ENCODE assay signal across 8 mouse cellular contexts in the genomic region with DNA sequence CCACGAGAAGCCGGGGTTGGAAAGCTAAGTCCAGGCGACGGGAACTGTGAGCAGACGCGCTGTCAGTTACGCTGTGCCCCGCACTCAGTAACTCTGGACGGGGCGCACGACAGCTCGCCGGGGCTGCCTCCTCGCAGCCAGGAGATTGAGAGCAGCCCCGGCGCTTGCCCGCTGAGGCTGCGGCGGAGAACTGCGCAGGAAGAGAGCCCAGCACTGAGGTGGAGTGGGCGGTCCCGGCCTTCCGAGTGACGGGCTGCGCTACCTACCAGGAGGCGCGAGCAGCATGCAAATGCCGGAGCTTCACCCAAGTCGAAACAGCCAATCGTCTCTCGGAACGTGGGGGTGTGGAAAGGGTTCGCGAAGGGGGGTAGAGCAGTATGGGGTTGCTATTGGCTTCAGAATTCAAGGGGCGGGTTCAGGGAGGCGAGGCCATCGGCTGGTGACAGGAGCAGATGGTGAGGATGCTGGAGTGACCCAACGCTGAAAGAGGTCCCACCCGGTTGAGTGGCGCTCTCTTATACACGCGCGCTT. TPM values are rescaled to one million over a fixed set of nuclear protein-coding genes. Genes with fewer than 3 reads are reported as not detected.
DNase-seq lines count a peak whose midpoint lies in the region; ATAC-seq and TF ChIP-seq lines count a peak whose summit lies in the region.

Gene Hs3st3b1 (minus strand): TSS at position 200 of the 531 bp plus-strand sequence.

- no peaks in the 10 kb centered on the region for H3K36me3 ChIP-seq in forebrain, embryonic 16.5 days (ENCODE audit: control insufficient read depth, insufficient read depth)
- no peaks in the 10 kb centered on the region for H3K36me3 ChIP-seq in neural tube, embryonic 14.5 days (ENCODE audit: control insufficient read depth, insufficient read depth, low read length)
- no peaks in the 10 kb centered on the region for H3K36me3 ChIP-seq in testis, adult 2 months (ENCODE audit: control insufficient read depth, insufficient read depth, low read length)

- H3K27ac ChIP-seq in forebrain, embryonic 16.5 days (ENCODE audit: low read length): no peak within 1 kb of the TSS
- no peak within 1 kb of the TSS for H3K27ac ChIP-seq in neural tube, embryonic 14.5 days (ENCODE audit: low read depth, low read length)
- no peak within 1 kb of the TSS for H3K27ac ChIP-seq in testis, adult 2 months (ENCODE audit: control insufficient read depth, insufficient read depth, low read depth, low read length)

- TF ChIP-seq CTCF in testis, adult 2 months (IDR thresholded peaks at IDR 0.05; ENCODE audit: control insufficient read depth, insufficient read depth, insufficient replicate concordance, low read depth, low read length): no peak

- peaks cover 53% of the 10 kb centered on the region for H3K4me1 ChIP-seq in forebrain, embryonic 16.5 days (replicated peaks; ENCODE audit: control insufficient read depth, insufficient read depth, low read length)
- H3K4me1 ChIP-seq in neural tube, embryonic 14.5 days (ENCODE audit: control insufficient read depth, insufficient read depth, low read length): peaks cover 10% of the 10 kb centered on the region
- H3K4me1 ChIP-seq in testis, adult 2 months (ENCODE audit: control insufficient read depth, insufficient read depth, low read length): peaks cover 40% of the 10 kb centered on the region

- intact Hi-C loops in heart, postnatal 25 days (cut with DNase I): loop anchor here (2.0 to 5.0 kb wide), 3 partner anchors 160 to 975 kb away; no protein-coding TSS in a partner anchor

- no peaks in the 10 kb centered on the region for H3K9me3 ChIP-seq in forebrain, embryonic 16.5 days (ENCODE audit: control insufficient read depth, low read length)
- no peaks in the 10 kb centered on the region for H3K9me3 ChIP-seq in neural tube, embryonic 14.5 days (ENCODE audit: control insufficient read depth, low read length)

- peak; percentile 97 for ATAC-seq in forebrain, embryonic 16.5 days
- peak; percentile 96 for ATAC-seq in neural tube, embryonic 14.5 days (ENCODE audit: low read depth)

- peak; percentile 98 for DNase-seq in CD4-positive, CD25-positive, alpha-beta regulatory T cell, adult 2 months (ENCODE audit: low read depth, low spot score)
- peak; percentile 74 for DNase-seq in c-Kit-positive CD71-positive TER-119-negative erythroid progenitor cells, embryonic 14.5 days (ENCODE audit: low read depth)
- DNase-seq in heart, postnatal 25 days (ENCODE audit: low spot score): peak; percentile 89
- DNase-seq in layer of hippocampus, adult 11-12 months (ENCODE audit: low spot score): peak; percentile 76
- peak; percentile 97 for DNase-seq in lung, adult 18-20 months

- peak within 1 kb of the TSS; percentile 43 for H3K4me3 ChIP-seq in forebrain, embryonic 16.5 days (replicated peaks; ENCODE audit: low read length)
- peak within 1 kb of the TSS; percentile 63 for H3K4me3 ChIP-seq in neural tube, embryonic 14.5 days (ENCODE audit: low read depth, low read length)
- peak within 1 kb of the TSS; percentile 75 for H3K4me3 ChIP-seq in testis, adult 2 months (ENCODE audit: control insufficient read depth, low read depth, low read length)

- H3K27me3 ChIP-seq in forebrain, embryonic 16.5 days (replicated peaks; ENCODE audit: control insufficient read depth, insufficient read depth, low read length): peaks cover 67% of the 10 kb centered on the region
- peaks cover 30% of the 10 kb centered on the region for H3K27me3 ChIP-seq in neural tube, embryonic 14.5 days (ENCODE audit: control insufficient read depth, insufficient read depth, low read length)
- peaks cover 11% of the 10 kb centered on the region for H3K27me3 ChIP-seq in testis, adult 2 months (ENCODE audit: control insufficient read depth, insufficient read depth, low read length)

- H3K4me2 ChIP-seq in forebrain, embryonic 16.5 days (ENCODE audit: low read length): peak within 1 kb of the TSS; percentile 75
- H3K4me2 ChIP-seq in neural tube, embryonic 14.5 days (ENCODE audit: low read depth, low read length): peak within 1 kb of the TSS; percentile 85

- under 1% methylated on average over 43 of the region's 43 CpGs for WGBS in forebrain, embryonic 16.5 days
- under 1% methylated on average over 43 of the region's 43 CpGs for WGBS in neural tube, embryonic 14.5 days

- TF ChIP-seq POLR2A in testis, adult 2 months (IDR thresholded peaks at IDR 0.05; ENCODE audit: control insufficient read depth, low read depth, low read length): peak; percentile 42; the same call in 1 of the 2 replicates

- H3K9ac ChIP-seq in forebrain, embryonic 16.5 days (replicated peaks; ENCODE audit: low read depth, low read length): peak within 1 kb of the TSS; percentile 49
- peak within 1 kb of the TSS; percentile 74 for H3K9ac ChIP-seq in neural tube, embryonic 14.5 days (replicated peaks; ENCODE audit: low read depth, low read length)

RNA-seq across cellular contexts. Expression of gene Hs3st3b1, which starts in this region (rescaled TPM):
- 3.9 and 4.5 TPM in 2 replicates for polyA plus RNA-seq in forebrain, embryonic 16.5 days (2015; fragmentation: Nextera tagmentation; extraction: Ambion mirVana)
- total RNA-seq in heart, postnatal 25 days (2021): 1 to 10 TPM in 1 of 2 experiments, under 1 TPM in 1; 0.92 to 1.1 TPM
- polyA plus RNA-seq in neural tube, embryonic 14.5 days (2014; fragmentation: Nextera tagmentation; extraction: Ambion mirVana): 9.1 and 9.4 TPM in 2 replicates
- 1.9 and 2.1 TPM in 2 replicates for polyA plus RNA-seq in testis, adult 2 months (2012; rRNA removed)
